Mouse (Mus musculus): Measurements from ENCODE around the gene Ptprr.

Ptprr gene

GRCm38 (mm10) chr10:116017845-116018479, at the start of gene Ptprr:
Ptprr (plus strand) TSS chr10:116018213.
- DNase-seq (ENCODE audit: low spot score), result no peak

DNA sequence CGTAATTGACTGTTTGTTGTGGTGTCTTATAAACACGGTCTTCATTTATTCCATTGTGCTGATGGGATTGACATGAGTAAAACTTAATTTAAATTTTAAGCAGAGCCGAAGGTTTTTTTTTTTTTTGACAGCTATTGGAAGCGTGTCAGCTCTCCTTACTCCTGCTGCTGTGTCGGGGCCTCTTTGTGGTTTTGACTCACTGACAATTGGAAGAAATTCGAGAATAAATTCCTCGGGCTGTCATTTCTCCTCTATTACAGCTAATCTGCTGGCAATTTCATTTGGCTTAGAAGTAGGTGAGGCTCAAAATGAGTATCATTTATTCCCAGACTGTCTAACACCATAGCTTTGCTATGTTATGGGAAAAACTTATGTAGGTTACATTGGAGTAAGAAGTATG, 41.7 kb upstream of the Ptprr start:
- DNase-seq (ENCODE audit: low spot score), result no peak

- no peak for DNase-seq (ENCODE audit: low spot score)
These were observed 39.0 kb upstream of the Ptprr start for GRCm38 (mm10) chr10:115978992-115979391.

GRCm38 (mm10) chr10:115980018-115980417, 38.0 kb upstream of the Ptprr start:
- no peak for DNase-seq (ENCODE audit: low spot score)

- no peak for DNase-seq (ENCODE audit: low spot score)
These were observed 33.7 kb upstream of the Ptprr start for GRCm38 (mm10) chr10:115984308-115984707.

DNA sequence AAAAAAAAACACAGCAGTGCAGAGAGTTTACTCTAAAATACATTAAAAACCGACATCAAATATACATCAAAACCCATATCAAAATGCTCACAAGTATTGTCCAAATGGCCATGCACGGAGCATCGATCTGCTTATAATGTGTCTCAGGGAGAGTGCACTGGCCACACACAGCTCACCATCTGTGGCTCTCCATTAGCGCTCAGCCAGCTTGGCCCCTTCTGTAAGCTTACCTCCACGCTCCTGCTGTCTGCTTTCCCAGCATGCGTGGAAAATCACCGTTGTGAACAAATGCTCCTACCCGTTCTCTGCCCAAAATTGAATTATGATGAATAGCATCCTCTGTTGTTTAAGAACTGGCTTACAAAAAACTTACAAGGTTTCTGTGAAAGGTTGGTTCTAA, 16.2 kb upstream of the Ptprr start:
- no peak for DNase-seq (ENCODE audit: low spot score)

- DNase-seq (ENCODE audit: low spot score), result no peak
These were observed 11.3 kb upstream of the Ptprr start for GRCm38 (mm10) chr10:116006675-116007074.

DNA sequence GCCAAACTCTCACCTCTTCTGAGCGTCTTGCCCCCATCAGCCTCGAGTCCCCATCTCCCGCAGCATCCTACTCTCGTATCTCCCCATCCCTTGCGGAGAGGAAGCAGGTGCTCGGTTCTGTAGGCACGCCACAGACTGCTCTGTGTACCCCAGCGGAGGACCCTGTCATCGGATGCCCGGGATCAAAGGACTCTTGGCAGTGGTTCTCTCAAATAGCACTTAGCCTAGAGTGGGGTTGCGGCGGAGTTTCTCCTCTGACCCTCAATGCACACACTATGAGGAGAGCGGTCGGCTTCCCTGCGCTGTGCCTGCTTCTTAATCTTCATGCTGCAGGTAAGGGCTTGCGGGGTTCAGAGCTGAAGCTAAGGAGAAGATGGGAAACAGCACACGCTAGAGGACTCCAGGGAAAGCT, 473 bp downstream of the Ptprr start:
- no peak for DNase-seq (ENCODE audit: low spot score)

DNA sequence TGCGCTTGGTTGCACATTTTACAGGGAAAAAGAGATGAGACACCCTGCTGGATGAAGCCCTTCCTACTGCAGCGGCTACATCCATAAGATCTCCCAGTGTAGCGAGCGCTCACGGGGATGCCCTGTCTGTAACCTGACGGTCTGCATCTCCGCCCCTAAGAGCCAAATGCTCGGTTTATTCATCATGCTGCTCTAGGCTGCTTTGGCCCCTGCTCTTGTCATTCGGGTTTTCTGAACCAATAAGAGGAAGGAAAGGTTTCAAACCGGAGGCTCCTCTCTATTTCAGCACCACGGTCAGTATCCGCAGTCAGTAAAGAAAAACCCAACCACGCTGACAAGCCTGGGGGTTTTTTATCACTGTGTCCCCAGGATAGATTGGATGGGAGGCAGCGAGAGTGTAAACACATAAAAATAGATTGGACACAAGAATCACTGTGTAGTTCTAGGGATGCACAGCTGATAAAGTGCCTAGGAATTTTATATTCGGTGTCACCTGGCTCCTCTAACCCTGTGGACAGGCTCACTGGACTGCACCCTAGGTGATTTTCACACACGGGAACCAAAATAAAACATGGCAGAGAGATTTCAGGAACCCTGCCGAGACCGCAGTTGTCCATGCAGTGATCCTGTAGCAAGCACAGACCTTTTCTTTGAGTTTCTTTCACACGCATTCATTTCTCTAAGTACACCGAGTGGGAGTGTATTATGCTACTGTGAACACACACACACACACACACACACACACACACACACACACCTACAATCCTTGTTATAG, 1.3 kb downstream of the Ptprr start:
- DNase-seq (ENCODE audit: low spot score), result no peak

GRCm38 (mm10) chr10:116021081-116021480, 3.1 kb downstream of the Ptprr start:
- DNase-seq (ENCODE audit: low spot score), result no peak

DNA sequence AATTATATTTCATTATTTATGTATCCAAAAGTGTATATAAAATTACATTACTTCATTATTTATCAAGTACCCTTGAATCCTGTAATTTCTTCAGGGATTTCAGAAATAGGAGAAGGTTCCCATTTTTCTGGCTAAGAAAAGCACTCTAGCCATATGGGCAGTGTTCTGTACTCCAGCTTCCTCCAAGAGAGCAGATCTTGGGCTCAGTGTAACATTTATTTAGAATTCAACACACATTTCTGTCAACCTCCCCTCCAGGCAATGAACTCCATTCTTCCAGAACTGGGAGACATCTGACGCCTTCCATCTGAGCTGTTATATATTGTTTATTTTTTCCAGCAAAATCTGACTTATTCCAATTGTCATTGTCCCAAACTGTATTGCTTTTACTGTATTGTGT, 20.1 kb downstream of the Ptprr start:
- no peak for DNase-seq (ENCODE audit: low spot score)

GRCm38 (mm10) chr10:116075954-116076353, 57.9 kb downstream of the Ptprr start:
- no peak for DNase-seq (ENCODE audit: low spot score)

GRCm38 (mm10) chr10:116078636-116079035, 60.6 kb downstream of the Ptprr start:
- DNase-seq (ENCODE audit: low spot score), result no peak

DNA sequence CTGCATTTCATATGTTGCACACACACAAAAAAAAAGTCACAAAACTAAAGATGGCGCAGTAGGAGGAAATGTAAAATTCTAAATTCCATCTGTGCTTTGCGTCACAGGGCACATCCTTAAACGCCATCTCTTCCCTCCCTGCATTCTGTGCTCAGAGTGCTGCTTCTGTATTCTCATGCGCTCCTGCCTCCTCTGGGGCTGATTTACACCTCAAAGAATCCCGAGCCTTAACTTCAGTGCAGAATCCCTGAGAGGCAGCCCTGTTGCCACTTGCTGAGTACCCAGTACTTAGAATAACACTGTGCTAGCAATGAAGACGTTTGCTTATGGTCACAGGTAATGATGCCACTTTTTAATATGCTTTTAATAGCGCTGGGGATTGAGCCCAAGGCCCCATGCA, 61.4 kb downstream of the Ptprr start:
- no peak for DNase-seq (ENCODE audit: low spot score)

- DNase-seq (ENCODE audit: low spot score), result no peak
These were observed 62.8 kb downstream of the Ptprr start for GRCm38 (mm10) chr10:116080841-116081240.

- DNase-seq (ENCODE audit: low spot score), result no peak
These were observed 66.0 kb downstream of the Ptprr start for GRCm38 (mm10) chr10:116083965-116084364.

DNA sequence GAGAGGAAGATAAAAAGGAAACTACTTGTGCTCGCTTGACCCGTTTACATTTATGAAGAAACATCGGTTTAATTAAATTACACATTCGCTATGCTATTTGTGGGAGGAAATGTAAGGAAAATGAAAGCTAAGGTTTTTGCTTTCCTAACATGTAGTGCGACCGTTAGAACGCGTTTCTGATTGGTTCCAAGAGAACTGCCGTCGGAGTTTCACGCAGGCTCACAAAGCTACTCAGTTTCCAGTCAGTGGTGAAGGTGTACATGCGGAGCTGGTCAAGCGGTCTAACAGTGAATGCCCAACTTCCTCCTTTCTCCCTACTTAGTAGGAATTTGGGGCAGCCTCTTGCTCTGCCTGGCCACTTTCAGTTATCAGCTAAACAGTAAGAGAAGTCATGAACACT, 78.5 kb downstream of the Ptprr start:
- DNase-seq (ENCODE audit: low spot score), result no peak

DNA sequence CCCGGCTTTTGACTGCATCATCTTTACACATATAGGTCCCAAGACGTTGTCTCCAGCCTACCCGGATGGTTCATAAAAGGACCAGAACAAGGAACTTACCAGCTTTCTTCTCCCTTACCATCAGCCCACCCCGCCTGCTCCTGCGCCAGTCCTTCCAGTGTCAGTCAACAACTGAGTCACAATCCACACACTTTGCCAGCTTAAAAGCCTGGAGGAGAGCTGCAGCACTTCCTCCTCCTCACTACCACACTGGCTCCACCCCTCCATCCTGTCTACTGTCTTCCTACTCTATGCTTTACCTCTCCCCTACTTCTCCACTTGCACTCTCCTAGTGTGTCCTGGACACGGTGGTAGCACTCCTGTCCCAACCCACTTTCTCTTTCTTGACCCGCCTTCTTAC, 80.5 kb downstream of the Ptprr start:
- no peak for DNase-seq (ENCODE audit: low spot score)

GRCm38 (mm10) chr10:116108176-116108575, 90.2 kb downstream of the Ptprr start:
- no peak for DNase-seq (ENCODE audit: low spot score)

GRCm38 (mm10) chr10:116108730-116109129, 90.7 kb downstream of the Ptprr start:
- no peak for DNase-seq (ENCODE audit: low spot score)

DNA sequence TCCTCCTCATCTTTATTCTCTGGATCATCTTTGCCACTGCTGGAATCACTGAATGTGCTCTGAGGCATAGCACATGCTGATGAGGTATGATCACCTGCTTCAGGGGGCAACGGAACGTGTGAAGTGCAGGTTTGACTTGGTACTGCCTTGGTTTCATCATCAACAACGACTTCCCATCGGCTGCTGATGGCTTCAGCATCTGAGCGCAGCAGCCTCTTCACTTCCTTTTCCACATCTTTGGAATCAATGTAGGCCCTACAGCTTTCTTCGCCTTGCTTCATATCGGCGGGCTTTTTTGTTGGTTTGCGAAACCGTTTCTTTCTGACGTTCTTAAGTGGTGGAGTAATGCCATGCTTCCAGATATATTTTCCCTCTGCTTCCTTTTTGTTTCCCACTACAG, 94.9 kb downstream of the Ptprr start:
- DNase-seq (ENCODE audit: low spot score), result no peak

DNA sequence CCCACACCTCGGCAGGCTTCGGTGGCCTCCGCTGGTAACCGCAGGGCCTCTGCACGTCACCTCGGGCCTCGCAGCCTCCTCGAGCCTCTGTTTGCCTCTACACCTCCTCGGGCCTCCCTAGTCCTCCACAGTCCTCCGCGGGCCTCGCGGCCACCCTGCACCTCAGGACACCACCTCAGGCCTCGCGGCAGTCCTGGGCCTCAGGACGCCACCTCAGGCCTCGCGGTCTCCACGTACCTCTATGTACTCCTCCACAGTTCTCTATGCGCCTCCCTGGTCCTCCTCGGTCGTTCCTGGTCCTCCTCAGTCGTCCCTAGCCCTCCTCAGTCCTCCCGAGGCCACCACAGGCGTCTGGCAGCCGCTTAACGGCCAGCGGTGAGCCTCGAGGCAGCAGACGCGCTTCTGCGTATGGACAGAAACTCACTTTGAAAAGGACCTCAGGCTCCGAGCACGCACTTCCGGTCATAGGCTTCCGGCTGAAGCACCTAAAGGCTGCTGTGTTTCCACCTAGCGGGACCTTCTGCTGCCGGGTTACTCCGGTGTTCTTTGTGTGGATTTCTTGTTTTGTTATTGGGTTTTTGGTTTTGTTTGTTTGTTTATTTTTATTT, 96.0 kb downstream of the Ptprr start, which contains the start of gene 4933416C03Rik:
Gene 4933416C03Rik, minus strand, starts transcription at position 51 of the 608 bp plus-strand sequence.
- DNase-seq (ENCODE audit: low spot score), result no peak

All from c-Kit-positive CD71-positive TER-119-positive erythroid progenitor cells, embryonic 14.5 days (primary cell).